Mouse (Mus musculus) lung, postnatal 10 days (tissue): ENCODE results near the gene Nek6.

Experiments used
- DNase-seq: peaks from one replicate; pipeline ENCODE4 v3.0.0; 2021

The Nek6 gene

DNA sequence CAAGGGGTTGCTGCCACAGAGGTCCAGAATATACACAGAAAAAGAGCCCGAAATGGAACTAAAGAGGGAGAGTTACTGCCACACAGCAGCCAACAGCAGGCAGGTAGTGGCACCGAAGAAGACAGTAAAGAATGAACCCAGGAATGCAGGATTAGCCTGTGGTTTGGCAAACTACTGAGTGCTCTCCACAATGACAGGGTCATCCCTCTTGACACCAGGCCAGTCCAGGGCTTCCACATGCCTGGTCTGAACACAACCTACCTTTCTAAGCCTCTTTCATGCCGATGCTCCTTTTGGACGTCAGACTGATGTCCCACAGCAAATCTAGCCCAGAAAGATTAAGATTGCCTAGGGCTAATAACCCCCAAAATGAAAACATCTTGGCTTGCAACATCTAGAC lies 117.4 kb downstream of the Nek6 start:
- DNase-seq: no peak

DNA sequence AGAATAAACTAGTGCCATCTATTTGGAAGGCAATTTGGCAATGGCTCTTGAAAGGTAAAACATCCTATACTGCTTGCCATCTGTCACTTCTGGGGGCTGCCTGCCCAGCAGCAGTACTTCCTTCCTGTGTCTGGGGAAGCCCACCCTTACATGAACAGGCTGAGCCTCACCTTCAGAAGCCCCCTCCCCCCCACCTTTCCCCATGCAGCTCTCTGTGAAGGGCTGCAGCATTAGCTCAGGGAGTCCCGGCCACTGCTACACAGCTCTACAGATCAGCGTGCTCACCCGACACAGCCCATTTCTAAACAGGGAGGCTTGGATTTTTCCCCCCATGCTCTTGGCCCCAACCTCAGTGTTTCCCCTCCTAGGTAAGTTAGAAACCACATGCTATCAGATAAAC lies 118.0 kb downstream of the Nek6 start:
- no peak for DNase-seq

DNA sequence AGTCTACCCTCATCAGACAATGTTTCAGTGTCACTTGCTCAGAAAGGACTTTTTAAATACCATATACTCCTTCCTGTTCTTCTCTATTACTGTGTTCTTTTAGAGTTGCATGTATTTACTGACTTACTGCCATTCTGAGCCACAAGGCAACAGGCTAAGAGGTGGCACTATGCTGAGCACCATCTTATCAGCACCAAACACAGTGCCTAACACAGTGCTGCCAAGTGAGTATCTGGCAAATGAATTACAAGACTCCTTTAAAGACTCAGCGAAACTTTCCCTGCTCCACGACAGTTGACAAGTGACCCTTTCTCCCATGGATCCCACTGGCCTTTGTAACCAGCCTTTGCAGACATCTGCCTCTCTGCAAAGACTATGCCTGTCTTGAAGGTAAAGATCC lies 119.1 kb downstream of the Nek6 start:
- no peak for DNase-seq

DNA sequence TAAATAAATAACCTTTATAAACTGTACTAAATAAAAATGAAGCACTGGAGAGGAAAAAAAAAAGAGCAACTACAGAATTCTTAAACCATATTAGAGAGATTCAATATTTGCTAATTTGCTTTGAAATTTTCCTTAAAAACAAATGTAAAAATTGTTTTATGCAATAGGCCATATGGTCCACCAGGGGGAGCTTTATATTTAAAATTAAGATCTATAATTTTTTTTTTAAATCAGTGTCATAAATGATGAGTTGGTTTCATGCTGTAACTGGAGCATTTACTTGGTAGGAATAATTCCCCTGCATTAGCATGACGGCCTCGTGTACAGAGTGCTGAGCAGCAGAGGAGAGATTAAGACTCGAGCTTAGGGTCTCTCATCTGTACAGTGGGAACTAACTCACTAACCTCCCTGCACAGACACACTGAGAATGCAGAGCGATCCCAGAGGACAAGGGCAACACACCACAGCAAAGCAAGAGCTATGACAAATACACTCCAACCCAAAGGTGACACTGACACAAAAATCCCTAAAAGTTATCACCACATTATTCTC lies 126.3 kb downstream of the Nek6 start:
- no peak for DNase-seq

DNA sequence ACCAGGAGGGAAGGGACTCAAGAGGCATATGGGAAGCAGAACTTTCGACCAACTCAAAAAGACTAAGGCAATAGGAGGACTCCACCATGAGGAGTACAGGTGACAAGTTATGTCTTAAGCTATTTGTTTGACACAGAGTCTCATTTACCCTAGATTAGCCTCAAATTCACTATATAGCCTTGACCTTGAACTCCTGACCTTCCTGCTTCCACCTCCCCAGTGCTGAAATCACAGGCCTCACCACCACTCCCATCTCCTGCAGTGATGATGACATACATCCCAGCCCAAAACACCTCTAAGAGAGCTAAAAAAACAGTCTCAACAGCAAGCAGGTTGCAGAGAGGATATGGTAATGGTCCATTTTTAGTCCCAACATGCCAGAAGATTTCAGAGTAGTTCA lies 130.3 kb downstream of the Nek6 start:
- DNase-seq: no peak

DNA sequence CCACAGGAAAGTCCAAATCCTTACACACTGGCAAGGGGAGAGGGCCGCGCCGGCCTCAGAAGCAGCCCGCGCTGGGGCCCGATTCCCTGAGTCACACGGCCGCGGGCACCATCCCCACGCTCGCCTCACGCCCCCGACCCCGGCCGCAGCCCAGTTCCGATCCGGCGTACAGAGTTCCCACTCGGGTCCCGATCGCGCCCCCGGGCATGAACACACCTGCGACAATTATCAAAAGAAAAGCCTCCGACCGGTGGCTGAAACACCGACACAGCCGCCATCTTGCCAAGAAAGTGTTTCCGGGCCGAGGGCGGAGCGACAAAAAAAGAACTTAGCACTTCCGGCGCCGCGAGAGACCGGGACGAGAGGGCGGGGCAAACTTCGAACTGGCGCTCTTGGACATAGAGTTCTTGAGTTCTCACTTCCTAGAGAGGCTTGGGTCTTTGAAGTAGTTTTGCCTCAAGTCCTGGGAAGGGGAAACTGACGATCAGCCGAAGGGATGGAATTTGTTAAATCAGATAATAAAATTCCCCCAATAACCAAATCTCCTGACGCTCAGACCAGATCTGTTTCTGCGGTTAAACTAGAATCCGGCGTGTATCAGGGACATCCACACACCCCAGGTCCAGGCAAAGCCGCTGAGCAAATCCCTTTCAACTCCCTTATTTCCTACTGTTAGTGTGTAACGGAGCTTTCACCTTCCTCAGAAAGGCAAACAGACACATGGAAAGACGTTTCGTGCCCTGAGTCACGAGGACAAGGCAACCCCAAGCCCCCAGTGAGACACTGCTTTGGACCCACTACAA lies 132.4 kb downstream of the Nek6 start, which contains the start of gene Psmb7:
Gene Psmb7 (minus strand): TSS at position 463 of the 803 bp plus-strand sequence.
- DNase-seq: peak; percentile 95
